Mouse (Mus musculus) induced T-regulatory cell, adult 2 months (primary cell): Measurements from ENCODE around the gene Bnipl.

ENCODE experiments used
- DNase-seq: peaks from one replicate; pipeline ENCODE4 v3.0.0-alpha.2; 2012; ENCODE audit warnings: low read depth

Gene Bnipl

GRCm38 (mm10) chr3:95237541-95238099 is 13.4 kb downstream of the Bnipl start:
- DNase-seq: peak; percentile 17

- peak; percentile 9 for DNase-seq
Measured at GRCm38 (mm10) chr3:95235386-95236301, 15.3 kb downstream of the Bnipl start.

GRCm38 (mm10) chr3:95233303-95233980 is 17.6 kb downstream of the Bnipl start:
- DNase-seq: no peak

DNA sequence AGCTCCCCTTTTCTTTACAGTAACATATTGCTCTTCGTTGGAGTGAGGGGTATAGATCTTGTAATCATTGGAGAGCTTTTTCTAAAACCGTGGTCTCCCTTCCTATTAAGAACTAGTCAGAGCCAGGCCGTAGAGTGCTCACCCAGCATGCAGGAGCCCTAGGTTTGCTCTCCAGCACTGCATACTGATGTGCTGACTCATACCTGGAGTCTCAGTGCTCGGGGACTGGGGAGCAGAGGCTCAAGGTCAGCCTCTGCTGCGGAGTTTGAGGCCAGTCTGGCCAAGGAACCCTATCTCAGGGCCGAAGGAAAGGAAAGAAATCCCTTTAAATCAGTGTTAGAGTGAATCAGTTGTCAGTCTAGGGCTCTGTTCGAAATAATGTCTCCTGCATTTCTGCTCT is 18.2 kb downstream of the Bnipl start:
- DNase-seq: peak; percentile 47

- peak; percentile 79 for DNase-seq
Measured at GRCm38 (mm10) chr3:95231298-95232221, 19.4 kb downstream of the Bnipl start, which contains the start of gene Mllt11. Gene Mllt11, minus strand, starts transcription at chr3:95232171.

DNA sequence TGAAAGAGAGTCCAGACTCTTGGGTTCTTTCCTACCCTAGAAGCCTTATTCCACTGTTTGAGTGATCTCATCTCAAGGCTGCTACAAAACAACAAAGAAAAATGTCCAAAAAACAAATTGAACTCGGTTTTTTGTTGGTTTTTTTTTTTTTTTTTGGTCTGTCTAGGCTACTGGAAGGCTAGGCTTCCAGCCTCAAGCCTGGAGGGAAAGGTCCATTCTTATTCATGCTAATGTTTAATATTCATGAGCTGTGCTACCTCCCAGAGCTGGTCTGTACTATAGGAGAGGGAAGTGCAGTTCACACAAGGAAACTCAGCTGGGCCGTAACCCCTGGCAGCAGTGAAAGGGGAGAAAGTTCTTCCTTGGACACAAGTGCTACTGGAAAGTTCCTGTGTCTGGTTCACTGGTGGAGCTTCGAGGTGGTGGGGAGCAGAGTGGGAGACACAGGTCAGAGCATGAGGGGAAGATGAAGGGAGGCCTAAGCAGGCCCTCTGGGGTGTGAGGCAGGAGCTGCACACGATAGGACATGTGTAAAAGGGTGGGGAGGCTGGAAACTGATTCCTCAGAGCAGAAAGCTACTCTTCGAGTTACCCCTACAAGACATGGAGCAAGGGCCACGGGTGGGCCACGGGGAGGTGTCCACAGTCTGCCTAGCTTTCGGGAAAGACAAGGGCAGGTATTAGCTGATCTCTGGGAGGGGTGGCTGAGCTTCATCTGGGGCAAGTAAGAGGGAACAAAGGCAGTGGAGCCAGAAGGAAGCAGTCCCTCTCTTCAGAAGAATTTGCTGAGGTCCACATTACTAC is 20.3 kb downstream of the Bnipl start:
- peak; percentile 57 for DNase-seq

DNA sequence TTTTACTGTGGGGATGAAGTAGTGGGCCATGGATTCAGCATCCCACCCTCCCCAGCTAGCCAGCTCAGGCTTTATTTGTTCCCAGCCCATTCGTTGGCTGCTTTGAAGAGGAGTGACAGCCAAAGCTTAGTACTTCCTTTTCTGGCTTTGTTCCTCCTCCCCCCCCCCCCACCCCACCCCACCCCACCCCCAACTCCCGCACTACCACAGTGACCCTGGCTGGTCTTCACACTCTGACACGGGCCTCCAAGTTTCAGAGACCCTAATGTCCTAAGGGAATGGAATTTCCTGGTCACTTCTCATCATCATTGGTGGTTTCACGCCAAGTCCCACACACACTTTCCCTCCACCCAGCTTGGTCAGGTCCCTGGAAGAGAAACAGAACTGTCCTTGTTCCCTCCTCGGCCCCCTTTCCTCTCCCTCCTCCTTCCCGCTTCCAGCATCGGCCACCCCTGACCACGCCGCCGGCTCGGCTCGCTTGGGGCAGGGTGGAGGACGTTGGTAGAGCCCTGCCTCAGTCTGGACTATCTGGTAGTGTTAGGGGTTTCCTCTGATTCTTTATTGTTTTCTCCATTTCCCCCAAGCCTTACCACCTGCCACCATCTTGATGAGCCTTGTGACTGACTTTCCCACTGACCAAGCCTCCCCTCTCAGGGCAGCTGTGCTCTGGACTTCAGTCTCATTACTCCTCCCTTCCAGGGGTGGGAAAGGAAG is 21.1 kb downstream of the Bnipl start:
- DNase-seq: peak; percentile 61

GRCm38 (mm10) chr3:95228894-95229780 is 21.9 kb downstream of the Bnipl start:
- peak; percentile 75 for DNase-seq

GRCm38 (mm10) chr3:95228148-95228893 is 22.7 kb downstream of the Bnipl start, which contains the start of gene Cdc42se1:
Gene Cdc42se1, plus strand, starts transcription at chr3:95228732.
- peak; percentile 92 for DNase-seq

DNA sequence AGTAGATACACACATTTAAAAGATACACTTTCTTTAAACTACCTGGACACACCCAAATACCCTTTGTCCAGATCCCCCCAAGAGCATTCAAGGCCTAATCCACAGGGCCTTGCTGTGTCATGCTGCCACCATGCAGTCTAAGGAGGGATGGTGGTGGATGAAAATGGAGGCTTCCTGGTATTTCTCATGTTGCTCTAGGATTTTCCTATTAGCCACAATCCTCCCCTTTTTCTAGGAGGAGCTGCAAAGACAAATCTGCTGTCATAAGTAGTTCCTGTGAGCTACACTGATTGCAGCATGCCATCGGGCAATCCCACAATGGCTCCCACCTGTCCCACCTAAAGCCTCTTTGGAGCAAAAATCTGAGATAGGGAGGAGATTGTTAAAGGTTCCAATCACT is 23.8 kb downstream of the Bnipl start:
- DNase-seq: no peak

DNA sequence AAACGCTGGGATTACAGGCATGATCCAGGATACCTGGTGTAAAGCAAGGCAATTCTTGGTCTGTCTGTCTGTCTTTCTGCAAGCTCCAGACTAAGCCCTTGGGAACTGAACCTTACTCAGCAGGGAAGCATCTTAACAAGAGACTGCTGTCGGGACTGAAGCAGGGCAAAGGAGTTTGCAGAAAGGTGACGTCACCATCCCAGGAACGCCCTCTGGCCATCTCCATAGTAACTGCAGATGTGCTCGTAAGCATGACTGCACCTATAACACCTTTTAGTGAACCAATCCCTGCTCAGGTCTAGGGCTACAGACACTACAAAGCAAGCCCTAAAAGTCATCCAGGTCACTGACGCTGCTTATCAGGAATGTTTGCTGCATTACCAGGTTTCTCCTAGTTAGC is 26.7 kb downstream of the Bnipl start:
- DNase-seq: peak; percentile 49

DNA sequence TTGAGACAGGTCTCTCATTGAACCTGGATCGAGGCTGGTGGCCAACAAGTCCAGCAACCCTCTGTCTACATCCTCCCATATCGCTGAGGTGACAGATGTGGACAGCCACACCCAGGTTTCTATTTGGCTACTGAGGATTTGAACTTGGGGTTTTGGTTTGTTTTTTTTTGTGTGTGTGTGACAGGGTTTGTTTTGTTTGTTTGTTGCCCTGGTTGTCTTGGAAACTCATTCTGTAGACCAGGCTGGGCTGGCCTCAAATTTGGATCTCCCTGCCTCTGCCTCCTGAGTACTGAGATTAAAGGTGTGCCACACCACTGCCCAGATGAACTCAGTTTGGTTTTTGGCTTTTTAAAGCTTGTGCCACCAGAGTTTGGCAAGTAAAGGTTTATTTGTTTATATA is 28.0 kb downstream of the Bnipl start:
- DNase-seq: peak; percentile 85

GRCm38 (mm10) chr3:95218466-95219137 is 32.4 kb downstream of the Bnipl start:
- peak; percentile 58 for DNase-seq

- peak; percentile 96 for DNase-seq
Measured at GRCm38 (mm10) chr3:95217255-95218134, 33.5 kb downstream of the Bnipl start, which contains the start of gene Gabpb2. Gene Gabpb2, minus strand, starts transcription at chr3:95217916.

GRCm38 (mm10) chr3:95216655-95217254 is 34.2 kb downstream of the Bnipl start:
- no peak for DNase-seq

DNA sequence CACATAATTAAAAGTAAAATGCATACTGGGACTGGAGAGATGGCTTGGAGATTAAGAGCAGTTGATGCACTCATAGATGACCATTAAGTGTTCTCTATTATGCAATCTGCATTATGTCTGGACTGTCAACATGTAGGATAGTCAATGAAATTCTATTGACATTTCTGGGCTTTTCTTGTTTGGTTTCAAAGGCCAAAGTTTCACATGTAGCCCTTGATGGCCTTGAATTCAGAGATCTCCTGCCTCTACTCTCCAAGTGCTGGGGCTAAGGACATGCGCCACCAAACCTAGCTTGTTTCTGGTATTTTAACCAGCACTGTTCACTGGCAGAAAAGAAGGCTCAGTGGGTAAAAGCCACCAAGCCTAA is 37.4 kb downstream of the Bnipl start:
- DNase-seq: peak; percentile 10
